Mouse (Mus musculus) CD4-positive, CD25-positive, alpha-beta regulatory T cell, adult 2 months (primary cell): ENCODE measurements around the gene Prnd.

Source experiments
- DNase-seq: peaks from one replicate; pipeline ENCODE4 v3.0.0-alpha.2; 2012; ENCODE audit warnings: low read depth, low spot score

The Prnd gene

GRCm38 (mm10) chr2:131980866-131981265 lies 30.2 kb downstream of the Prnd start:
- no peak for DNase-seq

DNA sequence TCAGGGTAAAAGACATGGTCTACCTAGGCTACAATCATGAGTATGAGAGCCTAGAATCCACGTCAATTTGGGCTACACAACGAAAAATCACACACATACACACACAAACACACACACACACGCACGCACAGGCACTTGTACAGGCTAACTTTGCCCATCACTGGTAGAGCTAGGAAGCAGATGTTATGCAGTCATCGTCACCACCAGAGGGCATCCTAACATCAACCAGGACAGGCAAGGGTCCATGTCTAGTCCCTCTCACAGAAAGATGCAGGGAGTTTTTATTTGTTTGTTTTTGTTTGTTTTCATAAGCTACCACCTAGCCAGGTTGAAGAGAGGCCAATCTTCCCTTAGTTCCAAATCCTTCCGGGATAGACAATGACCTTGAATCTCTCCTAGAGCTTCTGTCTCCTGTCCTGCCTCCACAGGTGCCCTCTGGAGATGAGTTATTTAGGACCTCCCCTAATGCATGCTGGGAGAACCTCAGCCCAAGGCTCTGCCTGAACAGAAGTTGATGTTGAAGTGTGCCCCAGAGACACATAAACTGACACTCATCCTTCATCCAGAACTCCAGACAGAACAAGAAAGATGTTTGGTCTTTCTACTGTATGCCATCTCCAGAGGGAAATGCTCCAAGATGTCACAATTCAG lies 32.0 kb downstream of the Prnd start:
- DNase-seq, result peak; percentile 91

DNA sequence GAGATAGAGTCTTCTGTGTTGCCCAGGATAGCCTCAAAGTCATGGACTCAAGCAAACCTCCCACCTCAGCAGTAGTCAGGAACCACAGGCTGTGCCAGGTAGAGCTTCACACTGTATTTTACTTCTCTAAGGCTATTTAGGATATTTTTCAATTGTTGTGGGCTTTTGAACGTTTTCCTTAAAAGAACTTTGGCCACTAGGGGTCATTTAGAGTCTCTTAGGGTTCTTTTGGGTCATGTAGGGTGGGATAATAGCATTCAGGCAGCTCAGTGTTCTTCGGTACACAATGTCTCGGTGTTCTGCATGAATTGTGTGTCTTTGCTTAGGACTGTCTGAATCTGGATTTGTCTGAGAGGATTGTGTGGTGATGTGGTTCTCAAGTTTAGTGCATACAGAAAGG lies 37.3 kb downstream of the Prnd start:
- no peak for DNase-seq

- no peak for DNase-seq
These were observed 37.9 kb downstream of the Prnd start for GRCm38 (mm10) chr2:131988550-131988949.

- peak; percentile 34 for DNase-seq
These were observed 41.8 kb downstream of the Prnd start for GRCm38 (mm10) chr2:131992487-131992886.

DNA sequence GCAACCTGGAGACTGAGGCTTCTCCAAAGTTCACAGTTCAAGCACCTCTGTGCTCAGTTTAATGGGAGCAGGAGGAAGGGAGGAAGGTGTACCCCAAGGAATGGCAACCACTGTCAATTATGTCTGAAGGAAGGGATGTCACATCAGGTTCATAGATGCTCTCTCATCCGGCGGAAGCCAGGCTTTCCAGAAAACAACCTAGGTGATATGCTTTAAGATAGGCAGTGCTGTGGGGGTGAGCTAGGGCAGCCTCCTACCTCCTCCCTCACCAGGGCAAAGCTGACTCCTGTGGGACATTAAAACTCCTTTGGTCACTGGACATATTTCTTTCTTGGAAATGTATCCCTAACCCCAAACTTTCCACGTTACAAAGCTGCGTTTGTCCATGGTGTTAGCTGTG lies 42.5 kb downstream of the Prnd start:
- peak; percentile 41 for DNase-seq

- DNase-seq, result peak; percentile 26
These were observed 43.0 kb downstream of the Prnd start for GRCm38 (mm10) chr2:131993563-131994088.

DNA sequence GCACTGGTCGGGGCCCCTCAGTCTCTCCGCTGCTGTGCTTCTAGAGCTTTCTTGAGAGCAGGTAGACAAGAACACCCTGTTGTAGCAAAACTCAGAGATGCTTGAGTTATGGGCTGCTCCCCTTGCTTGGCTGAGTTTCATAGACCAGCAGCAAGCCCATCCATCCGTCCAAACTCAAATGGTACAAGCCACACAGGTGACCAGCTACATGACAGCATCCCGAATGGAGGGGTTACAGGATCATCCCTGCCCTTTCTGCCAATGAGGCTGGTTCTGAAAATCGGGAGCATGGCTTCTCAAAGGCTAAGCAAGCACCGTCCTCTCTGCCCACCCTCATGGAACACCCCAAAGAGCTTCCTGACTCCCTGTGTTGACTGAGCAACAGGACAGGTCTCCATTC lies 44.3 kb downstream of the Prnd start:
- no peak for DNase-seq

DNA sequence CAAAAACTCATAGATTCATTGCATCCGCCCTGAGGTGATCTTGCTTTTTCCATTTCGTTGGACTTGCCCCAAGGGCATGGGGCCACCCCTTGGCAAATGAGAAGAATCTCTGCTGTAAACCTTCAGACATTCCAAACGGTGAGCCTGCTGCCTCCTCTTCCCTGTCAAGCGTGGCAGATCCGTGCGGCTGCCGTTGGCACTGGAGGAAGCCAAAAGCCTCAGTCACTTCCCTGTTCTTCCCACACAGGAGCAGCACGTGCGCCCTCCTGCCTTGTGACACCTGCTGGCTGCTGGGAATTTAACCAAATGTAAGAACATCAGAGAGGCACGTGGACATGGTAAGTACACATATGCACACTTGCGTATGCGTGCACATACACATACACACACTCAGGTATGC lies 45.1 kb downstream of the Prnd start:
- DNase-seq, result no peak

GRCm38 (mm10) chr2:131996369-131996768 lies 45.7 kb downstream of the Prnd start:
- DNase-seq, result no peak

GRCm38 (mm10) chr2:131997356-131997755 lies 46.7 kb downstream of the Prnd start:
- DNase-seq, result no peak

- no peak for DNase-seq
These were observed 51.2 kb downstream of the Prnd start for GRCm38 (mm10) chr2:132001696-132002334.

GRCm38 (mm10) chr2:132003916-132004315 lies 53.3 kb downstream of the Prnd start:
- DNase-seq, result no peak

GRCm38 (mm10) chr2:132004495-132005136 lies 54.0 kb downstream of the Prnd start:
- DNase-seq, result peak; percentile 69

- DNase-seq, result no peak
These were observed 54.8 kb downstream of the Prnd start for GRCm38 (mm10) chr2:132005445-132005844.
